Mouse (Mus musculus) right cerebral cortex, adult 2 months (tissue): Measurements from ENCODE around the gene Trip13.
A peak's percentile ranks its signal among the peaks of the same experiment; 100 is the strongest.

Experiments
- DNase-seq, 2 experiments: peaks; one replicate each; pipeline ENCODE4 v3.0.0; 2021 to 2022; ENCODE audit warnings: low spot score in 2 of 2

Gene Trip13

GRCm38 (mm10) chr13:73887415-73887874 is 50.1 kb downstream of the Trip13 start:
- DNase-seq, result no peak

- no peak for DNase-seq
These were observed 51.0 kb downstream of the Trip13 start for GRCm38 (mm10) chr13:73886601-73887000.

- no peak for DNase-seq
These were observed 51.5 kb downstream of the Trip13 start for GRCm38 (mm10) chr13:73886066-73886465.

- no peak for DNase-seq
These were observed 51.9 kb downstream of the Trip13 start for GRCm38 (mm10) chr13:73885656-73886055.

GRCm38 (mm10) chr13:73881347-73881746 is 56.2 kb downstream of the Trip13 start:
- DNase-seq, result no peak

GRCm38 (mm10) chr13:73879824-73880223 is 57.8 kb downstream of the Trip13 start:
- peak; percentile 12 to 24 for DNase-seq

GRCm38 (mm10) chr13:73872159-73872558 is 65.4 kb downstream of the Trip13 start:
- peak; percentile 52 to 53 for DNase-seq
